Comparison of ENCODE assay signal across 8 mouse cellular contexts in the genomic region with DNA sequence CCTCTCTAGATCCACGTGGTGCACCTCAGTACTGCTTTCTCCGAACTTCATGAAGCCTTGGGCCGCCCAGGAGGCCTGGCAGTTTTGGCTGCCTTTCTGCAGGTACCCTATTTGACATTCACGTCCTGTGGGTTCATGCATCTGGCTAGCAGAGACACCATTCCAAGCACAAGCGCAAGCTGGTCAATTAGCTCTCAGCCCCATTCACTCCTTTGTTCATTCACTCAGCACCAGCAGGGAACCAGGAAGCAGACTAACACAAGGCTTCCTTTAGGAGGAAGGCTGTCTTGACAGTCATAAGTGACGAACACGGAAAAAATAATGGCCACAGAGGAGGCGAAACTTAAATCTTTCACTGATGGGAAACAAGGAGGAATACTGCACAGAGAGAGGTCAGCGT. TPM values are rescaled to one million over a fixed set of nuclear protein-coding genes. Genes with fewer than 3 reads are reported as not detected.
DNase-seq lines count a peak whose midpoint lies in the region; ATAC-seq and TF ChIP-seq lines count a peak whose summit lies in the region.
"Had no signal": no experiment of that assay in that cellular context is flagged by ENCODE, and none has a peak within 500 bp of the region (broad histone marks: within the 10 kb centered on the region; RNA-seq: fewer than 3 reads in every experiment).

No protein-coding gene starts in this region.

- no peak for TF ChIP-seq CTCF in small intestine, adult 2 months (IDR thresholded peaks at IDR 0.05; ENCODE audit: extremely low read depth, insufficient read length, insufficient replicate concordance, low read depth, low read length)

- H3K27ac ChIP-seq in lung, embryonic 16.5 days (ENCODE audit: low read length) = no peak overlapping the region
- H3K27ac ChIP-seq in embryonic facial prominence, embryonic 14.5 days (replicated peaks; ENCODE audit: low read depth, low read length) = no peak overlapping the region
- no peak overlapping the region for H3K27ac ChIP-seq in limb, embryonic 11.5 days (replicated peaks; ENCODE audit: low read depth, low read length)
- peak overlapping the region; percentile 84 for H3K27ac ChIP-seq in small intestine, adult 2 months (ENCODE audit: insufficient read depth, low read depth, low read length)

- peak overlapping the region; percentile 85 for H3K4me2 ChIP-seq in lung, embryonic 16.5 days (ENCODE audit: low read depth, low read length)
- H3K4me2 ChIP-seq in embryonic facial prominence, embryonic 14.5 days (ENCODE audit: low read depth, low read length) = peak overlapping the region; percentile 84
- H3K4me2 ChIP-seq in limb, embryonic 11.5 days (ENCODE audit: low read depth, severe bottlenecking) = peak overlapping the region; percentile 70

- ATAC-seq in lung, embryonic 16.5 days (ENCODE audit: low read depth) = no peak
- ATAC-seq in embryonic facial prominence, embryonic 14.5 days (ENCODE audit: low read depth) = no peak
- ATAC-seq in limb, embryonic 11.5 days (ENCODE audit: insufficient number of reproducible peaks, low FRiP score, low TSS enrichment, low read depth) = no peak

- peak overlapping the region; percentile 73 for H3K9ac ChIP-seq in lung, embryonic 16.5 days (ENCODE audit: low read length)
- peak overlapping the region; percentile 65 for H3K9ac ChIP-seq in embryonic facial prominence, embryonic 14.5 days (ENCODE audit: low read depth, low read length)
- peak overlapping the region; percentile 45 for H3K9ac ChIP-seq in limb, embryonic 11.5 days (ENCODE audit: low read length)

- DNase-seq in lung, postnatal 25 days (ENCODE audit: low spot score) = no peak
- no peak for DNase-seq in embryonic facial prominence, embryonic 14.5 days (ENCODE audit: low spot score)
- no peak for DNase-seq in limb, embryonic 11.5 days (ENCODE audit: low spot score)
- no peak for DNase-seq in gastrocnemius, postnatal 4 days (ENCODE audit: low spot score in 2 of 2)
- no peak for DNase-seq in ovary, postnatal 10 days (ENCODE audit: low spot score)
- DNase-seq: gastrocnemius, postnatal 14 days had no signal

- no peaks in the 10 kb centered on the region for H3K36me3 ChIP-seq in lung, embryonic 16.5 days (ENCODE audit: control insufficient read depth, insufficient read depth, low read length)
- no peaks in the 10 kb centered on the region for H3K36me3 ChIP-seq in embryonic facial prominence, embryonic 14.5 days (ENCODE audit: control insufficient read depth, insufficient read depth, low read length)
- no peaks in the 10 kb centered on the region for H3K36me3 ChIP-seq in limb, embryonic 11.5 days (ENCODE audit: control insufficient read depth, insufficient read depth, low read length)
- H3K36me3 ChIP-seq in small intestine, adult 2 months (ENCODE audit: control insufficient read depth, insufficient read depth, low read length) = 0 out of 2 replicates have a peak, but pooled peaks cover 2% of the 10 kb centered on the region

- no peak for TF ChIP-seq POLR2A in small intestine, adult 2 months (IDR thresholded peaks at IDR 0.05; ENCODE audit: low read depth, low read length)

- no peaks in the 10 kb centered on the region for H3K9me3 ChIP-seq in lung, embryonic 16.5 days (ENCODE audit: control insufficient read depth, low read length)
- H3K9me3 ChIP-seq in embryonic facial prominence, embryonic 14.5 days (ENCODE audit: control insufficient read depth, low read length) = no peaks in the 10 kb centered on the region
- no peaks in the 10 kb centered on the region for H3K9me3 ChIP-seq in limb, embryonic 11.5 days (ENCODE audit: control insufficient read depth, low read length)

- 39% methylated on average over 9 of the region's 9 CpGs for WGBS in lung, embryonic 16.5 days
- 39% methylated on average over 9 of the region's 9 CpGs for WGBS in embryonic facial prominence, embryonic 14.5 days
- 39% methylated on average over 9 of the region's 9 CpGs for WGBS in limb, embryonic 11.5 days
- WGBS in small intestine, adult 2 months = 15% methylated on average over 9 of the region's 9 CpGs

- peak overlapping the region; percentile 56 for H3K4me3 ChIP-seq in lung, embryonic 16.5 days (ENCODE audit: low read length)
- H3K4me3 ChIP-seq in embryonic facial prominence, embryonic 14.5 days (ENCODE audit: low read depth, low read length) = peak overlapping the region; percentile 47
- H3K4me3 ChIP-seq in limb, embryonic 11.5 days (ENCODE audit: low read depth, low read length) = no peak overlapping the region
- peak overlapping the region; percentile 87 for H3K4me3 ChIP-seq in small intestine, adult 2 months (ENCODE audit: low read depth, low read length)

- H3K27me3 ChIP-seq in lung, embryonic 16.5 days (ENCODE audit: control insufficient read depth, insufficient read depth, low read depth, low read length) = no peaks in the 10 kb centered on the region
- no peaks in the 10 kb centered on the region for H3K27me3 ChIP-seq in embryonic facial prominence, embryonic 14.5 days (replicated peaks; ENCODE audit: control insufficient read depth, insufficient read depth, low read length)
- H3K27me3 ChIP-seq in limb, embryonic 11.5 days (ENCODE audit: control insufficient read depth, insufficient read depth, low read length) = 0 out of 2 replicates have a peak, but pooled peaks cover 3% of the 10 kb centered on the region
- no peaks in the 10 kb centered on the region for H3K27me3 ChIP-seq in small intestine, adult 2 months (ENCODE audit: control insufficient read depth, insufficient read depth, low read length)

- peaks cover 10% of the 10 kb centered on the region for H3K4me1 ChIP-seq in lung, embryonic 16.5 days (replicated peaks; ENCODE audit: control insufficient read depth, insufficient read depth, low read length)
- peaks cover 18% of the 10 kb centered on the region for H3K4me1 ChIP-seq in embryonic facial prominence, embryonic 14.5 days (ENCODE audit: control insufficient read depth, insufficient read depth, low read length)
- H3K4me1 ChIP-seq in limb, embryonic 11.5 days (ENCODE audit: control insufficient read depth, insufficient read depth, low read length) = no peaks in the 10 kb centered on the region
- H3K4me1 ChIP-seq in small intestine, adult 2 months (ENCODE audit: control insufficient read depth, insufficient read depth, insufficient read length, low read length) = peaks cover 10% of the 10 kb centered on the region; the same call in 1 of the 2 replicates

RNA-seq across cellular contexts. Expression of gene Car9, which starts 2.3 kb away (rescaled TPM):
- 5.5 and 6.4 TPM in 2 replicates for polyA plus RNA-seq in lung, embryonic 16.5 days (2015; fragmentation: Nextera tagmentation; extraction: Ambion mirVana)
- polyA plus RNA-seq in embryonic facial prominence, embryonic 14.5 days (2014; fragmentation: Nextera tagmentation; extraction: Ambion mirVana) = 0.43 and 1.1 TPM in 2 replicates
- 0.65 and 1.1 TPM in 2 replicates for polyA plus RNA-seq in limb, embryonic 11.5 days (2014; fragmentation: Nextera tagmentation; extraction: Ambion mirVana)
- polyA plus RNA-seq in small intestine, adult 2 months (2012; rRNA removed) = 36.6 and 47.7 TPM in 2 replicates
- total RNA-seq in gastrocnemius, postnatal 4 days (2021) = 1 to 10 TPM; 1.2 to 3.1 TPM

RNA-seq across cellular contexts. Expression of gene Arhgef39, which starts 9.6 kb away (rescaled TPM):
- 47.7 and 56.1 TPM in 2 replicates for polyA plus RNA-seq in lung, embryonic 16.5 days (2015; fragmentation: Nextera tagmentation; extraction: Ambion mirVana)
- 22.3 and 29.5 TPM in 2 replicates for polyA plus RNA-seq in embryonic facial prominence, embryonic 14.5 days (2014; fragmentation: Nextera tagmentation; extraction: Ambion mirVana)
- polyA plus RNA-seq in limb, embryonic 11.5 days (2014; fragmentation: Nextera tagmentation; extraction: Ambion mirVana) = 45.6 and 48.2 TPM in 2 replicates
- polyA plus RNA-seq in small intestine, adult 2 months (2012; rRNA removed) = 21.6 and 38.3 TPM in 2 replicates
- total RNA-seq in gastrocnemius, postnatal 4 days (2021) = 1 to 10 TPM; 7.9 to 8.9 TPM

RNA-seq across cellular contexts. Expression of gene Tpm2, which starts 14.5 kb away (rescaled TPM):
- 203 and 218 TPM in 2 replicates for polyA plus RNA-seq in lung, embryonic 16.5 days (2015; fragmentation: Nextera tagmentation; extraction: Ambion mirVana)
- polyA plus RNA-seq in embryonic facial prominence, embryonic 14.5 days (2014; fragmentation: Nextera tagmentation; extraction: Ambion mirVana) = 811 and 1,069 TPM in 2 replicates
- polyA plus RNA-seq in limb, embryonic 11.5 days (2014; fragmentation: Nextera tagmentation; extraction: Ambion mirVana) = 104 and 110 TPM in 2 replicates
- 31.6 and 37.0 TPM in 2 replicates for polyA plus RNA-seq in small intestine, adult 2 months (2012; rRNA removed)
- total RNA-seq in gastrocnemius, postnatal 4 days (2021) = 1,000 to 10,000 TPM; 9,033 to 9,337 TPM

RNA-seq across cellular contexts. Expression of gene Ccdc107, which starts 16.4 kb away (rescaled TPM):
- polyA plus RNA-seq in lung, embryonic 16.5 days (2015; fragmentation: Nextera tagmentation; extraction: Ambion mirVana) = 73.7 and 73.8 TPM in 2 replicates
- 64.5 and 68.2 TPM in 2 replicates for polyA plus RNA-seq in embryonic facial prominence, embryonic 14.5 days (2014; fragmentation: Nextera tagmentation; extraction: Ambion mirVana)
- 58.3 and 58.9 TPM in 2 replicates for polyA plus RNA-seq in limb, embryonic 11.5 days (2014; fragmentation: Nextera tagmentation; extraction: Ambion mirVana)
- 365 and 503 TPM in 2 replicates for polyA plus RNA-seq in small intestine, adult 2 months (2012; rRNA removed)
- 10 to 100 TPM; 23.3 to 28.6 TPM for total RNA-seq in gastrocnemius, postnatal 4 days (2021)

RNA-seq across cellular contexts. Expression of gene Sit1, which starts 25.6 kb away (rescaled TPM):
- 0.25 and 0.74 TPM in 2 replicates for polyA plus RNA-seq in lung, embryonic 16.5 days (2015; fragmentation: Nextera tagmentation; extraction: Ambion mirVana)
- not detected in 2 replicates for polyA plus RNA-seq in embryonic facial prominence, embryonic 14.5 days (2014; fragmentation: Nextera tagmentation; extraction: Ambion mirVana)
- polyA plus RNA-seq in limb, embryonic 11.5 days (2014; fragmentation: Nextera tagmentation; extraction: Ambion mirVana) = not detected in 2 replicates
- polyA plus RNA-seq in small intestine, adult 2 months (2012; rRNA removed) = 0.96 and 1.9 TPM in 2 replicates
- not detected for total RNA-seq in gastrocnemius, postnatal 4 days (2021)
- total RNA-seq: gastrocnemius, postnatal 14 days had no signal
